Mouse (Mus musculus): ENCODE measurements around the gene Lrp1.
A peak's percentile ranks its signal among the peaks of the same experiment; 100 is the strongest.

Lrp1 gene

DNA sequence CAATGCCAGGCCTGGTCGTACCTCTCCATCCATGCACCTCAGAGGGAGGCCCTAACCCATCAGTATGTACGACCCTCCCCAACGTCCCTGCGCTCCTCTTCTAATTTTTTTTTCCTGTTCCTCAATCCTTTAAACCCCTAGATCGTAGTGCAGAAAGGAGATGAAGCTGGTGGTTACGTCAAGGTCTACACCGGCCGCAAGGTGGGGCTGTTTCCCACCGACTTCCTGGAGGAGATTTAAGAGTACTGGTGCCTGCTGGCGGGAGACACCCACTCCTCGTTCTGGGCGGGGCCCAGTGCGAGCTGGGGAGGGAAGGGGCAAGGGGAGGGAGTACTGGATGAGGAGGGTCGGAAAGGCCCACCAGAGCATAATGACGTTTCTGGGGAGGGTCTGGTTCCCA, 112.7 kb downstream of the Lrp1 start:
- peak; percentile 51 to 72 for DNase-seq (ENCODE audit: low spot score in 2 of 2)

DNA sequence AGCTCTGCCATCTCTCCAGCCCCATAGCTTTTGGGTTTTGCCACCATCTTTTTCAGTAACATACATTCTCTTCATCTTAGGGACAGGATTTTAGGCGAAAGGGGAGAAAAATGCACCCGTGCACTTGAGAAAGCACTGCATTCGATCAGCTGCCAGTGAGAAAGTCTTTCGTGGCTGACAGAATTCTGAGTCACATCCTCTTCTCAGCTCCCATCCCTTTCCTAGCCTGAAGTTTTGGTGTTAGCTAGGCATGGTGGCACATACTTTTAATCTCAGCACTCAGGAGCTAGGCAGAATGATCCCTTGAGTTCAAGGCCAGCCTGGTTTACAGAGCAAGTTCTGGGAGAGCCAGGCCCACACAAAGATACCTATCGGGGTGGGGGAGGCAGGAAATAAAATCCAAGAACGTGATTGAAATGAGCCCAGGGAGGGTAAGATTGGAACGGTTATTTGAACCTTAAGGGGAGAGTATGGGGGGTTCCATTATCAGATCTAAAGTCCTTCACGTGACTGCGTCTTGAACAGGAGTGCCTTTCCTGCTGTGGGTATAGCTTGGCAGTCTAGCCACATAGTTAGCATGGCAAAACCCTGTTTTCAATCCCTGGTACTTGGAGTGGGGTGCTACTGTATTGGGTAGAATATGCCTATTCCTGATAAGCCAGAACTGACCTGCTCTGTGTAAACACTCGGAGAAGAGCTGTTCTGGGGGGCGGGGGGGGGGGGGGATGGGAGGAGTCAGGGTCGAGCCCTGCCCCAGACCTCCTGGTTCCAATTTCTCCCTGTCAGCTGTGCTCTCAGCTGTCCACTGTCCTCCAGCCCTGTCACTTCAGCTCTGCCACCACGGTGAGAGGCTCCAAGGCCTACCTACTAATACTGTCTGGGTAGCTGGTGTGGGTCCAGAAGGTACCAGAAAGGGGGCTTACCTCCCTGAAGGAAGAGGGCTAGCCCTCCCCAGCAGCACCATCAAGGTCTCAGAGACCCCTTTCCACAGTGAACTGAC, 119.8 kb downstream of the Lrp1 start, which contains the start of gene Stac3:
Gene Stac3 (plus strand): TSS at position 793 of the 1,000 bp plus-strand sequence.
- no peak for DNase-seq (ENCODE audit: low spot score in 2 of 2)

DNA sequence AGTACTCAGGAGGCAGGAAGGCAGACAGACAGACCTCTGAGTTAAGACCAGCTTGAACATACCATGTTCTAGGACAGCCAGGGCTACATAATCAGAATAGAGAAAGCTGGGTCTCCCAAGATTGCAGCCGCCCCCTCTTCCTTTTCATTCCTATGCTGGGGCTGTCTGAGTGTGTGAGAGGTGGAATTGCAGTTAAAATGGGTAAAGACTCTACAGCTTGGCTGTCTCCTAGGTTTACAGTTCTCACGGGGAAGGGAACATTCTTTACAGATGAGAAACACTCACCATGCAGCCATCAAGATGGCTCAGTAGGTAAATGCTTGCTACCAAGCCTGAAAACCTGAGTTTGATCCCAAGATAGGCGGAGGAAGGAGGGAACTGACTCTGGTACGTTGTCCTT, 120.9 kb downstream of the Lrp1 start:
- no peak for DNase-seq (ENCODE audit: low spot score in 2 of 2)

DNA sequence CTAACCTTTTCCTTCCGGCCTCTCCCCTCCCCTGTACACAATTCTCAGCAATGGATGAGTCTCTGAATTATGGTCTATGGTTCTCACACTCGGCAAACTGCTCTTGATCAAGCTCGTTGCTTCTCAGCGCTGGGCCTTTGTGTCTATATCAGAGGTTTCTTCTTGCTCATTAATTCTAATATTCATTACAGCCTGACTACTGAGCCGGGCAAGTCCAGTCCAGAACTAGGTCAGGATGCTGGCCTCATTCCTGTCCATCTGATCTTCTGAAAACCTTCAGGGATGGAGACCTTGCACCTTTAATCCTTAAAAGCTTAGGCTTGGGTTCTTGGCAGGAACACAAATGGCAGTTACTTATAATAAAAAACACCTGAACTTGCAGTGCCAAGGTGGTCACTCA, 121.4 kb downstream of the Lrp1 start:
- no peak for DNase-seq (ENCODE audit: low spot score in 2 of 2)

DNA sequence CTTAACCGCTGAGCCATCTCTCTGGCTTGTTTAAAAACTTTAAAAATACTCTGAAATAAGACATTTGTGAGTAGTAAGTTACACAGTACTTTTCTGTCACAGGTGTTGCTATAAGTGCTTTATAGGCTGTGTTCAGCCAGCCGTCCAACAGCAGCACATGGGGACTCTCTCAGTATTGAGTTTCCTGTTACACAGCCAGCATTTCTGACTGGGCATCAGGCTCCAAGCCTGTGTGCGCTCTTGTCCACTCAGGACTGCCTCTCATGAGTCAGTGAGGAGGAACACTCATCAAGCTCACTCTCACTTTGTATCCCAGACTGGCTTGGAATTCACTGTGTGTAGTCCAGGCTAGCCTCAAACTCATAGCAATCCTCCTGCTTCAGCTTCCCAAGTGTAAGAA, 124.8 kb downstream of the Lrp1 start:
- no peak for DNase-seq (ENCODE audit: low spot score in 2 of 2)

DNA sequence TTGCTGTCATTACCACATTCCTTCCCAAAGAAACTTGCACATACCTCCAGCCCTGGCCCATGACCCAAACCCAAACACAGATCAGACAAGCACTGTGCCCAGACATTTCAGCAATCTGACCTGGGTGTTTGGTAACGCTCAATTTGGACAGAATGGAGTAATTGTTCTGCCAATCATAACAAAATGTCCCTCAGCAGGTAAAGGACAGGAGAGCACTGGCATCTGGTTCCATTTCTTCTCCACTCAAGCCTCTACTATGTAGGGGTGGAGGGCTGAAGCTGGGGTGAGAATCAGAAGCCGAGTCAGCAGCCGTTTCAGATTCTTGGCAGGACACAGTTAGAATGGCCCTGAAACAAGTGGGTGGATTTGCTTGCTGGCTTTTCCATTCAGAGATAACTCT, 128.8 kb downstream of the Lrp1 start:
- no peak for DNase-seq (ENCODE audit: low spot score in 2 of 2)

DNA sequence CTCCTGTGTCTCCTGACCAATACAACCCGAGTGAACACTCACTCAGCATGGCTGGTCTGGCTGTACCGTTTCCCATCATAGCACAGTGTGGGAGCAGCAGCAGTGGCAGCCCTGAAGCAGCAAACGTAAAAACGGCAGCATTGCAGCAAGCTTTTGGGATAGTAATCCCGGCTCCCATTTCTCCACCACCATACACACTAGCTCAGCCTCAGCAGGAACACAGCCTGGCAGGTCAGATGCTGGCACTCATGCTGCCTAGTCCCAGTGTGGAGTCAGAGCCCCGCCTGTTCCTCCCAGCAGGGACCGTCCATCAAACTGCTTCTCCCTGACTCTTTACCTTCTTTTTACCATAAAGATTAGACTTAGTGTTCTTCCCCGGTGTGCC, 129.8 kb downstream of the Lrp1 start:
- DNase-seq (ENCODE audit: low spot score in 2 of 2), result no peak

DNA sequence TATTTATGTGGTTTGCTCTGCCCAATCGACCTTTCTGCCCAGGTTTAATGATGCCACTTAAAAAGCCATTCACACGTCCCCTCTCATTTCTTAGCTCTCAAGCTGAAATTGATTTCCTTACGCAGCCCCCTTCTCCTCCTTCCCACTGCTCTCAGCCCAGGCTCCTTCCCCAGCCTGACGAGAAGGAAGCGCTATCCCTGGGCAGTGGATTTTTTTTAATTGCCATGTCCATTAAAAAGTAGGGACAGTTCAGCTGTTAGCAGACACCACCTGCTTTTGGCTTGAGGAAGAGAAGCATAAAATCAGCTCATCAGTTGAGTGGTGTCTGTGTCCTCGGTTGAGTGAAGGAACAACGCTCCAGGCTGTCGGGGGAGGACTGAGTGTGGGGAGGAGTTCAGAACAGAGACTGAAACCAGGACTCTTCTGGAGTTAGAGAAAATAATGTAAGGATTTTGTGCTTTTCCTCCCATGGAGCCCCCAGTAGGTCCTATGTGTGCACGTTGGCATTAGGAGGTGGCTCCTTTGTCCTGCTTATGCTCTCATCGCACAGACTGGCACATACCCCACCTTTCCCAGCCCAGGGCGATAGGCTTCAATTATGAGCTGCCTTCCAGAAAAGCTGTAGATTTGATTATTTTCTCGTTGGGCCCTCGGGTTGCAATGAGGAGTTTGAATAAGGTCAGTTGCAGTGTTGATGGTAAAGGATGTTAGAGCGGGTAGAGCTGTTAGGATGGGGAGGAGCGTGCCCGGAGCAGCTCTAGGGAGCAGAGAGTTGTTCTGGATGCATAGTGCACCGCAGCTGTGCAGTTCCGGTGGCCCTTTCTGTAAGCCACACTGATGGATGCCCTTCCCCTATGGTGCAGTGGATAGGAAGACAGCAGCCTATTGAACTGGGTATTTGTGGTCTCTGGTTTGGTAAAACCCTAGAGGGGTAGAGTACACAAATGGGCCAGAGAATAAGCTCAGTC, 130.5 kb downstream of the Lrp1 start:
- DNase-seq (ENCODE audit: low spot score in 2 of 2), result no peak

DNA sequence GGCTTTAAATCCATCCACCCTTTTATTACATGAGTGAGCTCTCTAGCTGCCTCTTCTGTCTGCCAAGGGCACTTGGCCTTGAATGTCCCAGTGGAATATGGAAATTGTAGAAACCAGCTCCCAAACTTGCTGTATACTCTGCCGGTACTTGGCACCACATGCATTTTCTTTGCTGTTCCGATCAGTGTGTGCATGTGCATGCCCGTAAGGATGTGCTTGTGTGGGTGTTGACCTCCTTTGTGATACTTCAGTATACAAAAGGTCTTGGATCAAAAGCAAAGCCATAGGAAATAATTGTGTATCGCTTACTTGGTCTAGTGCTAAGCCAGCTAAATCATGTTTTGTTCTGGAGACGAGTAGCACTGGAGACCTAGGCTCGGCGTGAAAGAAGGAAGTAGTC, 132.1 kb downstream of the Lrp1 start:
- no peak for DNase-seq (ENCODE audit: low spot score in 2 of 2)
